Mouse (Mus musculus) hindbrain, embryonic 11.5 days (tissue): ENCODE measurements around the gene Pde4d. TPM values are rescaled to one million over a fixed set of nuclear protein-coding genes. Genes with fewer than 3 reads are reported as not detected.
A peak's percentile ranks its signal among the peaks of the same experiment; 100 is the strongest.

Source experiments
- ATAC-seq: fragments of 200-750 bp; cut with Nextera tagmentation; 2 replicates; pipeline ENCODE4 v1.8.0; 2017; ENCODE audit warnings: mild to moderate bottlenecking, moderate TSS enrichment, moderate library complexity; ENCODE audit not compliant: low FRiP score
- DNase-seq: peaks from one replicate; pipeline ENCODE4 v3.0.0-alpha.2; 2015; ENCODE audit warnings: low spot score
- H3K27ac ChIP-seq: fragments of 300-500 bp; sonication (generic); 2 replicates; pipeline ENCODE4 v1.5.1; 2014; ENCODE audit warnings: mild to moderate bottlenecking, low read depth, low read length
- H3K27me3 ChIP-seq: fragments of 300-500 bp; sonication (generic); 2 replicates; pipeline ENCODE4 v1.6.1; 2014; ENCODE audit warnings: mild to moderate bottlenecking, low read length, moderate library complexity, mixed read lengths; ENCODE audit not compliant: control insufficient read depth, insufficient read depth
- H3K36me3 ChIP-seq: fragments of 300-500 bp; sonication (generic); 2 replicates; pipeline ENCODE4 v1.6.1; 2014; ENCODE audit warnings: mild to moderate bottlenecking, low read length, moderate library complexity, mixed read lengths; ENCODE audit not compliant: control insufficient read depth, insufficient read depth
- H3K4me1 ChIP-seq: fragments of 300-500 bp; sonication (generic); replicated peaks from 2 replicates; pipeline ENCODE4 v1.6.1; 2014; ENCODE audit warnings: low read length, mixed read lengths; ENCODE audit not compliant: control insufficient read depth, insufficient read depth
- H3K4me2 ChIP-seq: fragments of 300-500 bp; sonication (generic); replicated peaks from 2 replicates; pipeline ENCODE4 v1.6.1; 2014; ENCODE audit warnings: mild to moderate bottlenecking, low read depth, low read length
- H3K4me3 ChIP-seq: fragments of 300-500 bp; sonication (generic); 2 replicates; pipeline ENCODE4 v1.5.1; 2014; ENCODE audit warnings: low read depth, low read length
- H3K9ac ChIP-seq: fragments of 300-500 bp; sonication (generic); 2 replicates; pipeline ENCODE4 v1.6.1; 2014; ENCODE audit warnings: low read depth, low read length
- H3K9me3 ChIP-seq: fragments of 300-500 bp; sonication (generic); 2 replicates; pipeline ENCODE4 v1.6.1; 2016; ENCODE audit warnings: low read length; ENCODE audit not compliant: control insufficient read depth
- whole genome bisulfite sequencing: fragments of 180-500 bp; shearing (Covaris S2); extraction: QIAGEN DNeasy Blood & Tissue Kit; methylation state at CpG from one replicate; pipeline ENCODE4 v1.1.7; 2014; 5-methylcytosine and 5-hydroxymethylcytosine counted together
- polyA plus RNA-seq: library from polyadenylated mRNA; unstranded; fragments of >200 nt; fragmentation: Nextera tagmentation; extraction: Ambion mirVana; gene quantifications from 2 replicates; pipeline ENCODE4 v1.2.1, GENCODE M21; 2014

The Pde4d gene
- polyA plus RNA-seq, 1 experiment from 2014 or later, result 18.3 TPM

DNA sequence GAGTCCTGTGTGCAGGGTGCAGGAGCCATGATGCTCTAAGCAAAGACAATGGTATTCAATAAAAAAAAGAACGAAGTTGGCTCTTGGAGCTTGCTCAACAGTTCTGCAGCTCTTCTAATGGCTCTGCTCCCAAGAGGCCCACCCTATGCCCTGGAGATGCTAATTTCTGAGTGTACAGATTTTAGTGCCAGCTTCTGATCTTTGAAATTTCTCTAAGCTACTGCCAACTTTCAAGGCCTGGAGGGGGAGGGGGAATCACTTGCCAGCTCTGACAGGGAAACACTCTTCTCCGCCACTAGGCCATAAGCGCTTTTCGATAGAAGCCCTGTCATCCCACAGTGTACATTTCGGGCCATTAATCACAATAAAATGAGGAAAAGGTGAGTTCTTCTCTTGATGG, 830.7 kb downstream of the Pde4d start:
- Histone ChIP-seq H3K27me3 (no peaks in the 10 kb centered on the region), H3K4me2 (no peak overlapping the region), H3K9ac (no peak overlapping the region), H3K4me1 (no peaks in the 10 kb centered on the region), H3K9me3 (no peaks in the 10 kb centered on the region; the same call in 1 of the 2 replicates), H3K27ac (no peak overlapping the region), H3K4me3 (no peak overlapping the region), H3K36me3 (no peaks in the 10 kb centered on the region)
- ATAC-seq (no peak), DNase-seq (no peak)
- WGBS, result 91% methylated on average over 5 of the region's 5 CpGs

DNA sequence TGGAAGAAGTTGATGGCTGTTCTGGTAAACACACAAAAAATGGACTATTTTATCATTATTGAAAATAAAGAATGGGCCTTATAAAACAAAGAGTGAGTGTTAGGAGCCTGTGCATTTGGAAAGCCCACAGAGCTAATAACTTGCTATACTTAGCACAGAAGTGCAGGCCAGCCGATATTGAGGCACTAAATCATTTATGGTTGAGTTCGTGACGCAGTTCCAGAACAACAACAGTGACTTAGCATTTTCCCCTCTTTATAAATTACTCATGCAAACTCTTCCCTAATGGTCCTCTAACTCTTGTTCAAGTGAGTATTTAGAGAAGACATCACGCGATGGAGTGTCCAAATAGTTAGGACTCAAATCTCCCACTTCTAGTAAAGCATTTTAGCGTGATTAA, 837.7 kb downstream of the Pde4d start:
- no peak overlapping the region for H3K27ac ChIP-seq
- no peak for DNase-seq
- no peaks in the 10 kb centered on the region for H3K27me3 ChIP-seq
- H3K36me3 ChIP-seq, result no peaks in the 10 kb centered on the region
- no peak overlapping the region for H3K4me2 ChIP-seq
- no peak overlapping the region for H3K4me3 ChIP-seq
- no peak for ATAC-seq
- H3K4me1 ChIP-seq, result no peaks in the 10 kb centered on the region
- WGBS, result 96% methylated on average over 6 of the region's 6 CpGs
- no peak overlapping the region for H3K9ac ChIP-seq
- no peaks in the 10 kb centered on the region for H3K9me3 ChIP-seq

DNA sequence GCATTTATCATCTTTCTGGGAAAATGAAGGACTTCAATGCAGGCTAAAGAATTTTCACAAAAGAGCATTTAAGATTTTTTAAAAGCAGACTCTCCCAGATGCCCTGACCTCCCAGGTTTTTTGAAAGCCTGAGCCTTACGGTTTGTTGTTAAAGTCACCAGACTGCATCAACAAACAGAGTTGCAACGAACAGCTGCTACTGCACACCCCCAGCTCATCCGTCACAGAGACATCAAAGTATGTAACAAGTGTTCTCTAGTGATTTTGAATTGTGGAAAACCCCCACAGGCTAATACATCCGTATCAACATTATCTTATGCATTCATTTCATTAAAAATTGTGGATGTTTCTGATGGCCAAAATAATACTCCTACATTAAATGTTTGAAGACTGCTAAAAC, 841.2 kb downstream of the Pde4d start:
- Histone ChIP-seq H3K27ac (no peak overlapping the region), H3K36me3 (no peaks in the 10 kb centered on the region), H3K27me3 (no peaks in the 10 kb centered on the region), H3K4me3 (no peak overlapping the region), H3K9me3 (no peaks in the 10 kb centered on the region), H3K4me2 (no peak overlapping the region), H3K9ac (no peak overlapping the region), H3K4me1 (no peaks in the 10 kb centered on the region)
- DNase-seq (no peak), ATAC-seq (no peak)
- 31% methylated on average over 4 of the region's 4 CpGs for WGBS

GRCm38 (mm10) chr13:109293011-109293410, 843.3 kb downstream of the Pde4d start:
- Histone ChIP-seq H3K9ac (no peak overlapping the region), H3K36me3 (no peaks in the 10 kb centered on the region), H3K4me1 (no peaks in the 10 kb centered on the region), H3K4me3 (no peak overlapping the region), H3K27me3 (no peaks in the 10 kb centered on the region), H3K9me3 (no peaks in the 10 kb centered on the region), H3K27ac (no peak overlapping the region), H3K4me2 (no peak overlapping the region)
- ATAC-seq (no peak), DNase-seq (peak; percentile 19)

DNA sequence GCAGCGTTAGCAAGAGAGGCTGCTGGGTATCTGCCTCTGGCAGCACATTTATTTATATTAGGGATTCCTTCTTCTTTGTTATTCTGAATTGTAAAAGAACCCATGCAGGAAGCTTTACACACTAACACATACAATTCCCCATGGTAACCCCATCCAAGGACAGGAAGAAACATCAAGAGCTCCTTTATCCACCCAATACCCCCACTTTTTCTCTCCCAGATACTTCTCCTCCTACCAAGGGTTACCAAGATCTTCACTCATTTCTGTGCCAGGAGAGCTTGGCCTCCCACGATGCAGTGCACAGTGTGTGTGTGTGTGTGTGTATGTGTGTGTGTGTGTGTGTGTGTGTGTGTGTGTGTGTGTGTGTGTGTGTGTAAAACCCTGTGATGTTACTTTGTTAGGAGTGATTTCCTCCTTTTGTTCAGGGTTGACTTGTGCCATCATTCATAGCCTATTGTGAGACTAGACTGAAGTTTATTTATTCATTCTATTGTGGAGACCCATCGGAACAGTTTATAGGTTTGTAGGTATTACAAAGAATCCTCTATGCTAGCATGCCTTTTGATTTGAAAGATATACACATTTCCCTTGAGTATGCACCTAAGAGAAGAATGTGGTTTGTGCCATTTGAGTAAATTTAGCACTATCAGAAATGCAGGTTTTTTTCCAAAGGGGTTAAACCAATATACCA, 846.7 kb downstream of the Pde4d start:
- WGBS, result 37% methylated on average over 3 of the region's 3 CpGs
- Histone ChIP-seq H3K27me3 (no peaks in the 10 kb centered on the region), H3K4me3 (no peak overlapping the region), H3K36me3 (no peaks in the 10 kb centered on the region), H3K4me2 (no peak overlapping the region), H3K9me3 (no peaks in the 10 kb centered on the region), H3K4me1 (no peaks in the 10 kb centered on the region), H3K27ac (no peak overlapping the region), H3K9ac (no peak overlapping the region)
- peak; percentile 13 for DNase-seq
- ATAC-seq, result no peak

DNA sequence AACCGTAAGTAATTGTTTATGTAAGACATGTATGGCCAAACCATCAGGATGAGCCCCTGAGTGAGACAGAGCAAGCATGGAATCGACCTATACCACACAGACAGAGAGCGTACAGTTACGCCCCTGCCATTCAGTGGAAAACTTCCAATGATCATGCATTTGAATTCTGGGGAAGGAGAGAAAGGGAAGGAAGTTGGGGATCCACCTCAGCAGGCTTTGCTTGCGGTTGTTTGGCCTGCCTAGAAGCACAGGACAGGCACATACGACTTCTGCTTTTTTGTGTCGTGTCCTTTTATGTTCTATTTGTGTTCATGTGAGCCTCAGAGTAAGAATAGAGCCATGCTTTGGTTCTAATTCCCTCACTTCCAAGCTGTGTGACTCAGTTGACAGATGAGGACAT, 849.1 kb downstream of the Pde4d start:
- Histone ChIP-seq H3K36me3 (no peaks in the 10 kb centered on the region), H3K27me3 (no peaks in the 10 kb centered on the region), H3K4me2 (no peak overlapping the region), H3K4me3 (no peak overlapping the region), H3K9ac (no peak overlapping the region), H3K27ac (no peak overlapping the region), H3K9me3 (no peaks in the 10 kb centered on the region), H3K4me1 (no peaks in the 10 kb centered on the region)
- no peak for ATAC-seq
- 86% methylated on average over 7 of the region's 7 CpGs for WGBS
- no peak for DNase-seq

- H3K27me3 ChIP-seq, result no peaks in the 10 kb centered on the region
- no peak overlapping the region for H3K9ac ChIP-seq
- DNase-seq (no peak), ATAC-seq (no peak)
- no peaks in the 10 kb centered on the region for H3K36me3 ChIP-seq
- H3K9me3 ChIP-seq, result no peaks in the 10 kb centered on the region
- H3K4me2 ChIP-seq, result no peak overlapping the region
- WGBS, result 92% methylated on average over 12 of the region's 12 CpGs
- H3K4me1 ChIP-seq, result no peaks in the 10 kb centered on the region
- no peak overlapping the region for H3K4me3 ChIP-seq
- no peak overlapping the region for H3K27ac ChIP-seq
Observed at GRCm38 (mm10) chr13:109299511-109300250, 849.9 kb downstream of the Pde4d start.

- Histone ChIP-seq H3K4me2 (no peak overlapping the region), H3K9me3 (no peaks in the 10 kb centered on the region), H3K4me1 (no peaks in the 10 kb centered on the region), H3K36me3 (no peaks in the 10 kb centered on the region), H3K9ac (no peak overlapping the region), H3K27me3 (no peaks in the 10 kb centered on the region), H3K4me3 (no peak overlapping the region), H3K27ac (no peak overlapping the region)
- DNase-seq (no peak), ATAC-seq (no peak)
- 72% methylated on average over 7 of the region's 7 CpGs for WGBS
Observed at GRCm38 (mm10) chr13:109312542-109312941, 862.8 kb downstream of the Pde4d start.

DNA sequence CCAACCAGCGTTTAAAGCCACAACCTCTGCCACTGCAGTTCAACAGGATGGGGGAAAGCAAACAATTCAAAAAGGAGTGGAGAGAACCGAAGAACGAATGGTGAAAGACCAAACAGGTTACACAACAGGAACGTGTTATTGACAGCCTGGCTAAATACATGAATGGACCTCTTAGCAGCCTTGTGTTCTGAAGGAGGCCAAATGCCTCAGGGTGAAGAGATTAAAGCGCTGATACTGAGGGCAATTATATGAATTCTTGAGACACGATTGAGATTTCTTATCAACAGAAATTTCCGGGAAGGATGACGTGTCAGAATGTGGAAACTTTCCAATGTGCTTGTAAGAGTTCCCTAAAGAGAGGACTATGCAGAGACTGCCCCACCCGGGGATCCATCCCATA, 865.9 kb downstream of the Pde4d start:
- Histone ChIP-seq H3K9me3 (no peaks in the 10 kb centered on the region), H3K36me3 (no peaks in the 10 kb centered on the region), H3K4me2 (no peak overlapping the region), H3K27me3 (no peaks in the 10 kb centered on the region), H3K9ac (no peak overlapping the region), H3K4me3 (no peak overlapping the region), H3K4me1 (no peaks in the 10 kb centered on the region), H3K27ac (no peak overlapping the region)
- WGBS, result 80% methylated on average over 9 of the region's 9 CpGs
- ATAC-seq (no peak), DNase-seq (no peak)
